Mouse (Mus musculus): ENCODE measurements around the gene Zfp963.

The Zfp963 gene

DNA sequence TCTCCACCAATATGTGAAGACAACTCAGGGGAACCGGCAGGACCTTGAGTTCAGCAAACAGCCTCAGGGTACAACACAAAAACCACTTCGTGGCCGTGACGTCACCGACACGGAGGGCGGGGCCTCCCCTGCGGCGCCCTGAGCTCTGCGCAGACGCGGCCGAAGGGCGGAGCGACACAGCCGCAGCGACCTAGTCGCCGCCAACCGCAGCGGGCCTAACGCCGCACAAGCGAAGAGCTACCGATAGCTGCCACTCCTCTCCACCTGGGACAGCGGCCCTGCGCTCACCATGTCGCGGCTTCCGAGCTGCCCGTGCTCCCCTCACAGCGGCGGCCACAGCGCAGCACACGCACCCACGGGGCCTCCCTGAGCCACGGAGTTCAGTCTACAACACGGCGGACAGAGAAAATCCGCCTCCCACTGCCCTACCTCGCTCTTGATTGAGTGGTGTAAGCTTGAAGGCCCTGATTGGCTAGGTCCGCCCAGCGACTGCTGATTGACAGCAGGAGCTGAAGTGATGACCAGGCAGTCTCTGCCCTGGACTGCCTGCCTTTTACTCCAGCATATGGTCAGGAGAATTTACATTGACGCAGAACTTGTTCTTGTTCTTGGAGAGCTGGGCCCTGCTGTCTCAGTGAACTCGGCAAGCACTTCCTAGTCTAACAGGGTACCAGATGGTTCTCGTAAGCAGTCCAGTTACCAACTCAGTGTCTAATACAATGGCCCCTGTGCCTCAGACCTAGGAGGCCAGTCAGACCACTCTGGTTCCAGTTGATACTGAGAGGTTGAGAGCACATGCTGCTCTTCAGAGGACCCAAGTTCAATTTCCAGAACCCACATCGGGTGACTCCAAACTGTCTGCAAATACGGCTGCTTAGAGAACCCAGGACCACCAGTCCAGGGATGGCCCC, at the start of gene Zfp963:
Gene Zfp963 (minus strand): TSS at position 427 of the 911 bp plus-strand sequence.
- peak; percentile 98 for DNase-seq

DNA sequence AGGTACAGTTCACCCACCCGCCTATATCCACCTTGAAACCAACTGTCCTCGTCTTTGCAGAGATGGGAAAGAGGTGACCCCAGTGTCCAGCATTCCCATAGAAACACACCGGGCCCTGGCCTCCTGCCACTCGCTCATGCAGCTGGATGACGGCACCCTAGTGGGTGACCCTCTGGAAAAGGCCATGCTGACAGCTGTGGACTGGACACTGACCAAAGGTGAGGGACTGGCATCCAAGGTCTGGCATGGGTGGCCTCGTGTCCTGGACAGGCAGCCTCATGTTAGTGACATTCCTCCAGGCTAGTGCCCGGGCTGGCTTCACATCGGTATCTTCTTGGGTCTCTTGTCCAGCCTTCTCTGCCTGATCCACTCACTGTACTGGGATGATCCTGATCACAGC, 49.5 kb upstream of the Zfp963 start:
- DNase-seq = no peak

DNA sequence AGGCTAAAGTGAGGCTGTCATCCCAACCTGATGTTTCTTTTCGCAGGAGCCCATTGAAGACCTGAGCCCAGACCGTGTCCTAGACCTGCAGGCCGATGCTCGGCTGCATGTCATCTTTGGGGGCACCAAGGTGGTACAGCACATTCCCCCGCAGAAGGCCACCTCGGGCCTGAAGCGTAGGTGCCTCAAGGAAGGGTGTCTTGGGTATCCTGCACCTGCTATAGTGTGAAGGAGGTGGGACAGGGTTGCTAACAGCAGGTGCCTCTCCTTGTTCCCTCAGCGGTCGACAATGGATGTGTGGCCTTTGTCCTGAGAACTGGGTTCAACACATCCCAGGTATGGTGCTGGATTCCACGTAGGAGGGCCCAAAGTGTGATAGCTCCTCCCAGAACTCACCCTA, 47.9 kb upstream of the Zfp963 start:
- no peak for DNase-seq

DNA sequence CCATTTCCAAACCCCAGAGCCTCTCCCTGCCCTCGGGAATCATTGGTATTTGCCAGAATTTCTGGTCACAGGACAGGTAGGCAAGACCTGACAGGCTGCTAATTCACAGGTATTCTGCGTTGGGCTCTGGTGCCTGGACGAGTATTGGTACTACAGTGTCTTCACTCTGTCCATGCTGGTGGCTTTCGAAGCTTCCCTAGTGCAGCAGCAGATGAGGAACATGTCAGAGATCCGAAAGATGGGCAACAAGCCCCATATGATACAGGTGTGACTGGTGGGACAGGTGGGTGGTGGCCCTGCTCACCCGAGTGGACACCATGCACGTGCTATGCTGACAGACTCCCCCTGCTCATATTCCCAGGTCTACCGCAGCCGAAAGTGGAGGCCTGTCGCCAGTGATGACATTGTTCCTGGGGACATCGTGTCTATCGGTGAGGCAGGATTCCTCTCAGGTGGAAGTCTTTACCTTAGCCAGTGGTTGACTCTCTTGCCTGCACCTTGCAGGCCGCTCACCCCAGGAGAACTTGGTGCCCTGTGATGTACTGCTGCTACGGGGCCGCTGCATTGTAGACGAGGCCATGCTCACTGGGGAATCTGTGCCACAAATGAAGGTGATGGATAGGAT, 47.1 kb upstream of the Zfp963 start:
- DNase-seq = no peak

DNA sequence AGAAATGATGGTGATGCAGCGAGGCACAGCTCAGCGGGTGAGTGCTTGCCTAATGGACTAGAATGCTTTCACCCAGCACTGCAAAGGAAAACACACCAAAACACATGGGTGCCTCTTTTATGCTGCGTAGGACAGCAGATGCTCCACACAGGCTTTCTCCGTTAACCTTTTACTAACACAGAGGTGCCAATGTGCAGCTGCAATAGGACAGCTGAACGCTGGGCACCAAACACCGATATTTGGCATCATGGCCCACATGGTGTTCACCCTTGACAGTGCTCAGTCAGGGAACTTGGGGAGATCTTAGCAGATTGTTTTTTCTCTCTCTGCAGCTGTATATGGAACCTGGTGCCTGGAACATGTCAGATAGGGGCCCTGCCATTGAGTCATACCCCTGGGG, 45.1 kb upstream of the Zfp963 start:
- DNase-seq = no peak

DNA sequence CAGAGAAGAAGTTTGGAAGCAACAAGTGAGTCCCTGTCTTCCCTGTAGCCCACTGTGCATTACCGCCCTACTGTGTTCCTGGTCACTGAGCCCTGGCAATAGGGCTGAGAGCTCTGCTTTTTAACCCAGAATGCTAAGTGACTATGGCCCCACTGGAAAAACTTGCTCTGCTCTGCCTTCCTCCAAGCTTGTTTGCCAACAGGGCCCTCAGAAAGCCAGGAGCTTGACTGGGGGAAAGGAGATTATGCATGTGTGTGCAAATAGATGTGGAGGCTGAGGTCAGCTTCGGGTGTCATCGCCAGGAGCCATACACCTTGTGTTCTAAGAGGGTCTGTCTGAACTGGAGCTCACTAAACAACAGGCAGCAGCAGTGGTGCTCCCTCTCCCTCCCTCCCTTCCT, 44.3 kb upstream of the Zfp963 start:
- no peak for DNase-seq

DNA sequence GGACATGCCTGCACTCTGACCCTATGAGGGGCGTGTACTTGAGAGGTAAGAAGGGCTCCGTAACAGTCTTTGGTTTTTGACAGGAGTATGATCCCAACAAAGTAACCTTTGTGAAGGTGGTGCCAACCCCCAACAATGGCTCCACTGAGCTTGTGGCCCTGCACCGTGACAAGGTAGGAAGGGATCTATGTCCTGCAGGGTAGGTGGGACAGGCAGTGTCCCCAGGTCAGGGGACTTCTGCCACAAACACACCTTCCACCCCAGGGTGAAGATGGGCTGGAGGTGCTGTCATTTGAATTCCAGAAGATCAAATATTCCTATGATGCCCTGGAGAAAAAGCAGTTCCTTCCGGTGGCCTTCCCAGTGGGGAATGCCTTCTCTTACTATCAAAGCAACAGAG, 43.9 kb upstream of the Zfp963 start:
- DNase-seq = no peak

DNA sequence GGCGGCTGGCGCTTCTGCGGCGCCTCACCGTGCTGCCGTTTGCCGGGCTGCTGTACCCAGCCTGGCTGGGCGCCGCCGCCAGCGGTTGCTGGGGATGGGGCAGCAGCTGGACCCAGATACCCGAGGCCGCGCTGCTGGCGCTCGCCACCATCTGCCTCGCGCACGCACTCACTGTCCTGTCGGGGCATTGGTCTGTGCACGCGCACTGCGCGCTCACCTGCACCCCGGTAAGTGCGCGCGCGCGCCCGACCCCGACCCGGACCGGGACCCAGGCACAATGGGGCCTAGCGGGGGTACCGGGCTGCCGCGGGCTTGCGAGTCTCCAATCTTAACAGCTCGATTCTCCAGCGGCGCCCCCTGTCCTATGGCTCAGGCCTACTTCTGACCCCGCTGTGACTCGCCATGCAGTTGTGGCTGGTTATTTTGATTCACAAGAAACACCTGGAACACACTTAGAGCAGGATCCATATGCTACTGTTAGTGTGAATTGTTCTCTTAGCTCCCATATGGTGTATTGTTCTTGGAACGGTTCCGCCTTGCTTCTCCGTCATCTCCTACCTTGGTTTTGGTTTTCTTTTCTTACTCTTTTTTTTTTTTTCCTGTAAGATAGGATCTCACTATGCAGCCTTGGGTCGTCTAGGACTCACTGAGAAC, 41.8 kb upstream of the Zfp963 start:
- no peak for DNase-seq

DNA sequence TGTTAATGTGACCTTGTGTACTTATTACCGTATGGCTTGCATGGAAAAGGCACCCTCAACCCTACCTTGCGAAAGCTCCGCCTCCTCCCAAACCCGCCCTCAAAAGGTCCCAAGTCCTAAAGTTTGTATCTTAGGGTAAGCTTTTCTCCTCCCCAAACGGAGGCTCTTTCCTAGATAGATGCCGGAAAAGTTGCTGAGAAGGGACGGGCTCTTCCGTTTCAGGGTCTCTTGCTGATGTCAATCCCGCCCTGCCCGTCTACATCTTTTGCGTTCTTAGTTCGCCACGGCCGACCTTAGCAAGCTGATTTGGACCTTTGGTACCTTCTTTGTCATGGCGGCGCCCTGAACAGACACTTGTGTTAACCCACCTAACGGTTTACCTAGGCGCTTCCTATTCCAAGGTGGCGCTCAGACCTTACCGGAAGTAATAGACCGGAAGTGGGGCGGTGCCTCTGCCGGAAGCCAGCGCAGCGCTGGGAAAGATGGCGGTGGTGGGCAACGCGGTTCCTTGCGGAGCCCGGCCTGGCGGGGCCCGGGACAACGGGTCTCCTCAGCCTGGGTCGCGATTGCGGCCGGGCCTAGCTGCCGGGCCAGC, 41.1 kb upstream of the Zfp963 start, which contains the start of the genes Atp13a1 and Zfp866:
Gene Atp13a1 (plus strand): TSS at position 391 of the 595 bp plus-strand sequence.
Gene Zfp866 (minus strand): TSS at position 406 of the 595 bp plus-strand sequence.
- DNase-seq = peak; percentile 91

DNA sequence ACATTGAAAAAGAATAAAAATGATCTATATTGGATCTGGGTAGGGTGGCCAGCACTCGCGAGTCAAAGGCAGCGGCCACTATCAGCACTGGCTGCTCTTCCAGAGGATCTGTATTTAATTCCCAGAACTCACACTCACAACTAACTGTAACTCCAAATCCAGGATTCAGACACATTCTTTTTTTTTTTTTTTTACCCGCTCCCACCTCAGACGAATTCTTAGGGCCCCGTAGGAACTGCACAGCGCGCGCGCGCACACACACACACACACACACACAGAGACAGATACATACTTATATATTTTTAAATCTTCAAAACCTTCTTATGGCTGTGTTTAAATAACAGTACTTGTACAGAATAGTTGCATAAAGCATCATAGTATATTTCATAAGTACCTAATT, 40.6 kb upstream of the Zfp963 start:
- DNase-seq = no peak

DNA sequence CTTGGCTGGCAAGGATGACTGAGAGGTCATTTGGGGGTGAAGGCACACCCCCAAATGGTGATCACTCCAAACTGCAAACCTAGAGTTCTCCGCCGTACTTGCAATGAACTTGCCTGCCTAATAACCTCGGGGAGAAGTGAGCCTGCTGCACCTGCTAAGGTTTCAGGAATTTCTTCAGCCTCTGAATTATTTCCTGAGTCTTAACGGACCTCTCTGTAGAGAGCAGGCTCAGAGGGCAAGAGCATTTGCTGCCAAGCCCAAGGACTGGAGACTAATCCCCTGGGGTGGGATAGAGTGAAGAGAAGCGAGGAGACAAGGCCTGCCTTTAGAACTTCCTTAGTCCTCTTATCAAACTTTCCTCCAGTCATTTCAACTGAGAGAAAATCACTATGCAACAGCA, 40.0 kb upstream of the Zfp963 start:
- no peak for DNase-seq

DNA sequence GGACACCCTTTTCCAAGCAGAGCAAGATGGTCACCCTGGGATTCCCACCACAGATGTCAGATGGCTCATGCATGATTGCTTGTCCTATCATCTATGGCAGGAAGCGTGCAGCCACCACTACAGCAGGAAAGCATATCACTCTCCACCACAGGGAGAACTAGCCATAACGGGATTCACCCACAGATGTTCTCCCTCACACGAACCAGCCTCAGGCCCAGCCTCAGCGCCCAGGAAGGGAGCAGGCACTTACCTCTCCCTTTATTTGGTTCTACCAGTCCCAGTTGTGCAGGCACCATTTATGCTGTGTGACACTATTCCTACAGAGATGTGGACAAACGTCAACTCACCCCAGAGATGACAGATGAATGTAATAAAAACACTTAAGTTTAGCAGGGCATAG, 39.3 kb upstream of the Zfp963 start:
- no peak for DNase-seq

DNA sequence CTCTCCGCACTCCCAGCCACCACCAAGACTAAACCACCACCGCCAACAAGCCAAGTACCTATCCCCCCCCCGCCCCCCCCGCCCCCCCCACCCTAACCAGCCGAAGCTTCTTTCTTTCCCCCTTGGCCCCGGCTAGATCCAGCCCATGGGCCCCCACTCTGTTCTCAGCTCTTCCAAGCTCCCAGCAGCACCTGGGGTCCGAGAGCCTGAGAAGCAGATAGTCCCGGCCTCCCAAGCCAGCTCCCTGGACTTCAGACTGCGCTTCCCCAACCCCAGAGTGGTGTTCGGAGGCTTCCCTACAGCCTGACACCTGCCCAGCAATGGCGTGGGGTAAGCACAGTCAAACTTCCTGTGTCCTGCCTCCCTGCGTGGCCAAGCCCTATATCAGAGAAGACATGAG, 27.3 kb upstream of the Zfp963 start:
- DNase-seq = no peak

DNA sequence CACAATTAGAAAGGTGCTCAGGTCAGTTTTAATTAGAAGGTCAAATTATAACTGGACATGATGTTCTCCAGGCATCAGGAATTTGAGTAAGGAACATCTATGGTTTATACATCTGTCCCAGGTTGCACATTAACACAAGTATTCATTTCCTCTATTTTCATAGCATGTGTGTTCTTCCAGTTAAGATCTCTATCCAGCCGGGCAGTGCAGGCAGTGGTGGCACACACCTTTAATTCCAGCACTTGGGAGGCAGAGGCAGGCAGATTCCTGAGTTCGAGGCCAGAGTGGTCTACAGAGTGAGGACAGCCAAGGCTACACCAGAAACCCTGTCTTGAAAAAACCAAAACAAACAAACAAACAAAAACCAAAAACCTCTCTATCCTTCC, 25.4 kb upstream of the Zfp963 start:
- no peak for DNase-seq

DNA sequence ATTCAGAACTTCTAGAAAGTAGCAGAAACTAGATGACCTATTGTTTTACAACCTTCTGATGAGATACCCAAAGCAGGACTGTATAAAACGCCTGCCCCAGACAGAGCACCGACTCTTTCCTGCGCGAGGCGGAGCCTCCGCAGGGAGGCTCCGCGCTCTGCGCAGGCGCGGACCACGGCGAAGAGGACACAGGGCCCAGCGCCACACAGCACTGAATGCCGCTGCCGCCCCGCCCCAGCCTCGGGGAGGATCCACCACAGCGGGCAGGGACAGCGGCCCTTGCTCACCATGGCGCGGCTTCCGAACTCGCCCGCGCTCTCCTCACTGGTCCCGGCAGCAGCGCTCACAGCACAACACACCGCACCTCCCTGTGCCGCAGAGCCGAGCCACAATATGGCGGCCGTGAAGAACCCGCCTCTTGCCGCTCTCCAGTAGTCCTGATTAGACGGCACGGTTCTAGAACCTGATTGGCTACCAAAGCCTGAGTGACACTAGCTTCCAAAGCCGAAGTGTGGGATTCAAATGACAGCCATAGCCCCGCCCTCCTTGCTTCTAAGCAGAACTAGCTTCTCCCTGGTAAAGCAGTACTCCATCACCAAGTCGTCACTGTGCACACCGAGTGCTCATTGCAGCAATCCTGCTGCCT, 24.9 kb upstream of the Zfp963 start, which contains the start of gene Gm20422:
Gene Gm20422 (minus strand): TSS at position 384 of the 646 bp plus-strand sequence.
- DNase-seq = peak; percentile 89

DNA sequence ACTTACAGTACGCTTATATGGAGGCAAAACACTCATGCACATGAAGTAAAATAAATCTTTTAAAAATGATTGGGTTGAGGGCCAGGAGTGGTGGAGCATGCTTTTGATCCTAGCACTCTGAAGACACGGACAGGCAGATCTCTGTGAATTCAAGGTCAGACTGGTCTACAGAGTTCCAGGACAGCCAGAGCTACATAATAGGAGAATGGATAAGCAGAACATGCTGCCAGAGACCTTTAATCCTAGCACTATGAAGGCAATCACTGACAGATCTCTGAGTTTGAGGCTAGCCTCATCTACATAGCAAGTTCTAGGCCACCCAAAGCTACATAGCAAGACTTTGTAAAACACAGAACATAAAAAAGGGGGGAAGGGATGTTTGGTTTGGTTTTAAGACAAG, 22.3 kb upstream of the Zfp963 start:
- DNase-seq = no peak

DNA sequence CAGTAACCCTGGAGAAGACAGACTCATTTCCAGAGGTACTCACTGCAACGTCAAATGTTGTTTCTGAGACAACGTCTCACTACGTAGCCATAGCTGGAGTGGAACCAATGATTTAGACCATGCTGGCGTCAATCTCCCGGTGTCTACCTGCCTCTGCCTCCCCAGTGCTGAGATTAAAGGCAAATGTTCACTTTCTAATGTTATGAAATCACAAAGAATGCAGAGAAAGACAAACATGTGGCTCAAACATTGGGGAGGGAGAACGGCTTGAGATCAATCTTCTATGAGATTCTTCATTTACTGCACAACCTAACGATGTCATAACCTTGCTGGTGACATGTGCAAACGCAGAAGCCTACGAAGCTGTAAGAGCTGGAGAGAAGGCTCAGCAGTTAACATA, 21.5 kb upstream of the Zfp963 start:
- no peak for DNase-seq

DNA sequence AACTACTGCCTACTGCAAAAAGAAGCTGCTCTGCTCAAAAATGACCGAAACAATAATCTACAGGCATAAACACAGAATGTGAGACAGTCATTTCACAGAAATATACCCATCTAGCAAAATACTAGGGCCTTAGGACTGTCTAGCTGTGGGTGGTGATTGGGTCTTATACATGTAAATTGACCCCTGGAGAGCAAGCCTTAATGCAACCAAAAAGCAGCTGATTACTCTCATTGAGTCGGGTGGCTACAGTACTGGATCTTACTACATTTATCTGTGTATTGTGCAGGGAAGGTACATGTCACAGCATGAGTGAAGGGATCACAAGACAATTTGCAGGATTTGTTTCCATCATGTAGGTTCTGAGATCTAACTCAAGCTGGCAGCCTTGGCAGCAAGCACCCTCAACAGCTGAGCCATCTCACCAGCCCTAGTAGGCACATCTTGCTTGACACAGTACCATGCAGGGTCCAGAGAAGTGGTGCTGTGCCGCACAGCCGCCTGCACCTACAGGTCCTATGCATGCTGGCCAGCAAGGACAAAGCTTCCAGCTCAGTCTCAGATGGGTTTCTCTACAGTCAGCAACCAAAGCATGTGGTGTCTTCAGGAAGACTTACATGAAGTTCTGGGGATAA, 12.2 kb upstream of the Zfp963 start:
- DNase-seq = no peak

DNA sequence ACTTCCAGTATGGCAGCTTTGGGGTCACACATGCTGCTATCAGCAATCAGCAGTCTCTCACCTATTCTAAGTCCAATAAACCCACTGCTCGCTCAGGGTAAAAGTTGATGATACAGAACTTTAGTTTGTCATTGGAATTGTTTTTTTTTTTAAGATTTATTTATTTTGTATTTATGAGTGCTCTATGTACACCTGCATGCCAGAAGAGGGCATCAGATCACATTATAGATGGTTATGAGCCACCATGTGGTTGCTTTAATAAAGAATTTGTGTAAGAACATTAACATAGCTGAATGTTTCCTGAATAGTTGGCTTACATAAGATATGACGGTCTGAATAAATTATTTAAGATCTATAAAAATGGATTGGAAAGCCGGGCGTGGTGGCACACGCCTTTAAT, 8.5 kb upstream of the Zfp963 start:
- no peak for DNase-seq

DNA sequence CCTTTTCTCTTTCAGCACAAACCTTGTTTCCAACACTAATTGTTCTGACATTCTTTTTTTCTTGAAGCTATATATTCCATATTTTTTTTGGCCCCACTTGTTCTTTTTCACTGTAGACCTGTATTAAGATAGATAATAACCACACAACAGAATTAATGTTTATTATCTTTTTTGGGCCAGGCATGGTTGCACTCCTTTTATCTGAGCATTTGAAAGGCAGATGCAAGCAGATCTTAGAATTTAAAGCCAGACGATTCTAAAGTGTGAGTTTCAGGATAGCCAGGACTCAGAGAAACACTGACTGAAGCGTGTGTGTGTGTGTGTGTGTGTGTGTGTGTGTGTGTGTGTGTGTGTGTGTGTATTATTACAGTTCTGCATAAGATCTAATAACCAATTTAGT, 2.7 kb upstream of the Zfp963 start:
- DNase-seq = no peak

DNA sequence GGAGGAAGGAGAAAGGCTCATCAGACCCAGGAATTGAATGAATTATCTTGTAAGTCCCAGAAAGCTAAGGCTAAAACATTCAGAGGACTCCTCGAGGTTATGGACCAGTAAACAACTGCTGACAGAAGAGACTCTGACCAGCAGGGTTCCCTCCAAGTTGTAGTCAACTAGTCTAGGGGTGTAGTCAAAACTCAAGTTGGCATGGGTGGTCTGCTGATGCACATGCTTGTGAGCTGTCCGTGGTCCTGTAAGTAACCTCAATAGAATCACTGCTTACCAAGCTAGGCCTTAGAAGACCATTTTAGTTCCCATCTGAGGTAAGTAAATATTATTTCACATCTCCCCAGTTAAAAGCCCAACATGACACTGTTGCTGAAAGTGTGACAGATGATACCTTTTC, 8.5 kb downstream of the Zfp963 start:
- DNase-seq = no peak

DNA sequence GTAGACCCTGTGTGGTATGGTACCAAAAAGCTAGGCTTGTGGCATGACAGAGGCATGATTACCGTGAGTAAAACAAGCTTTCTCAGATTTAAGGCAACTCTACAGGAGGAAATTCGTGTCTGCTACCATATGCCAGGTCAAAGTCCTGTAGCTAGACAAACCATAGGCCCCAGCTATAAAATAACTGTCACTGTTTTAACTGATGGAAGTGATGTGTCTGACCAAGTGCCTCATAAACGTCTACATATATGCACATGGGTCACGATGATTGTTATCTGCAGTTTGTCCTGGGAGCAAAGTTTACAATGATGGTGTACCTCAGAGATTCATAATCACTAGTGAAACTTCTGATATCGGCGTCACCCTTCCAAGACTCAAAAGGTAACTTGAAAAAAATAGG, 9.0 kb downstream of the Zfp963 start:
- no peak for DNase-seq

All from thymus, postnatal 25 days (tissue).